Mouse (Mus musculus): ENCODE results near the gene Phf5a. TPM values are rescaled to one million over a fixed set of nuclear protein-coding genes. Genes with fewer than 3 reads are reported as not detected.

Gene Phf5a
- total and polyA plus RNA-seq, 2 experiments from 2014 or later: 41.5 to 107 TPM

- Histone ChIP-seq H3K4me3 (ENCODE audit: low read depth, low read length) (no peak overlapping the region), H3K9me3 (ENCODE audit: low read length) (no peaks in the 10 kb centered on the region), H3K4me2 (ENCODE audit: low read depth) (no peak overlapping the region), H3K27ac (ENCODE audit: low read depth, low read length) (no peak overlapping the region), H3K36me3 (ENCODE audit: insufficient read depth) (peaks cover 46% of the 10 kb centered on the region), H3K9ac (no peak overlapping the region), H3K4me1 (ENCODE audit: insufficient read depth) (peaks cover 9% of the 10 kb centered on the region), H3K27me3 (ENCODE audit: insufficient read depth, low read length) (no peaks in the 10 kb centered on the region)
- WGBS: 91% methylated on average over 7 of the region's 7 CpGs
- no peak for TF ChIP-seq CTCF (IDR thresholded peaks at IDR 0.05; ENCODE audit: low read depth)
- DNase-seq: no peak
- ATAC-seq: no peak
These were observed 7.5 kb downstream of the Phf5a start for GRCm38 (mm10) chr15:81864238-81864637.

- Histone ChIP-seq H3K4me3 (ENCODE audit: low read depth, low read length) (peak overlapping the region; percentile 81), H3K27me3 (ENCODE audit: insufficient read depth, low read length) (no peaks in the 10 kb centered on the region), H3K4me1 (ENCODE audit: insufficient read depth) (peaks cover 14% of the 10 kb centered on the region), H3K9me3 (ENCODE audit: low read length) (no peaks in the 10 kb centered on the region), H3K9ac (peak overlapping the region; percentile 29; the same call in 1 of the 2 replicates), H3K4me2 (ENCODE audit: low read depth) (peak overlapping the region; percentile 85), H3K36me3 (ENCODE audit: insufficient read depth) (peaks cover 13% of the 10 kb centered on the region; the same call in 1 of the 2 replicates), H3K27ac (ENCODE audit: low read depth, low read length) (peak overlapping the region; percentile 72)
- ATAC-seq: no peak
- peak; percentile 40 for DNase-seq
- WGBS: 26% methylated on average over 8 of the region's 8 CpGs
- TF ChIP-seq CTCF (IDR thresholded peaks at IDR 0.05; ENCODE audit: low read depth): no peak
These were observed 11.1 kb downstream of the Phf5a start for GRCm38 (mm10) chr15:81860471-81861135.

GRCm38 (mm10) chr15:81859330-81860255 lies 12.1 kb downstream of the Phf5a start:
- Histone ChIP-seq H3K36me3 (ENCODE audit: insufficient read depth) (peaks cover 7% of the 10 kb centered on the region; the same call in 1 of the 2 replicates), H3K27me3 (ENCODE audit: insufficient read depth, low read length) (no peaks in the 10 kb centered on the region), H3K9me3 (ENCODE audit: low read length) (no peaks in the 10 kb centered on the region), H3K4me3 (ENCODE audit: low read depth, low read length) (peak overlapping the region; percentile 81), H3K4me2 (ENCODE audit: low read depth) (peak overlapping the region; percentile 85), H3K9ac (peak overlapping the region; percentile 67), H3K27ac (ENCODE audit: low read depth, low read length) (peak overlapping the region; percentile 95), H3K4me1 (ENCODE audit: insufficient read depth) (peaks cover 14% of the 10 kb centered on the region)
- TF ChIP-seq CTCF (IDR thresholded peaks at IDR 0.05; ENCODE audit: low read depth): no peak
- WGBS: 2% methylated on average over 39 of the region's 39 CpGs
- peak; percentile 91 for ATAC-seq
- peak; percentile 95 for DNase-seq

- whole genome bisulfite sequencing: 1% methylated on average over 44 of the region's 44 CpGs
- DNase-seq (peak; percentile 83), ATAC-seq (no peak)
- Histone ChIP-seq H3K4me2 (ENCODE audit: low read depth) (peak within 1 kb of the TSS; percentile 85), H3K9me3 (ENCODE audit: low read length) (no peaks in the 10 kb centered on the region), H3K4me3 (ENCODE audit: low read depth, low read length) (peak within 1 kb of the TSS; percentile 81), H3K4me1 (ENCODE audit: insufficient read depth) (peaks cover 14% of the 10 kb centered on the region), H3K27me3 (ENCODE audit: insufficient read depth, low read length) (no peaks in the 10 kb centered on the region), H3K9ac (peak within 1 kb of the TSS; percentile 67), H3K27ac (ENCODE audit: low read depth, low read length) (peak within 1 kb of the TSS; percentile 95), H3K36me3 (ENCODE audit: insufficient read depth) (peaks cover 3% of the 10 kb centered on the region; the same call in 1 of the 2 replicates)
- TF ChIP-seq CTCF (IDR thresholded peaks at IDR 0.05; ENCODE audit: low read depth): peak; percentile 35
These were observed 13.0 kb downstream of the Phf5a start, which contains the start of gene Tob2 for GRCm38 (mm10) chr15:81858517-81859329. Tob2 (minus strand) TSS chr15:81858796.

GRCm38 (mm10) chr15:81858138-81858516 lies 13.6 kb downstream of the Phf5a start:
- 0 out of 2 replicates have a peak, but pooled peaks cover 4% of the 10 kb centered on the region for H3K36me3 ChIP-seq (ENCODE audit: insufficient read depth)
- 0% methylated on average over 23 of the region's 23 CpGs for WGBS
- H3K27ac ChIP-seq (ENCODE audit: low read depth, low read length): peak overlapping the region; percentile 95
- H3K4me1 ChIP-seq (ENCODE audit: insufficient read depth): peaks cover 14% of the 10 kb centered on the region
- peak overlapping the region; percentile 81 for H3K4me3 ChIP-seq (ENCODE audit: low read depth, low read length)
- no peak for TF ChIP-seq CTCF (IDR thresholded peaks at IDR 0.05; ENCODE audit: low read depth)
- peak; percentile 95 for DNase-seq
- peak overlapping the region; percentile 85 for H3K4me2 ChIP-seq (ENCODE audit: low read depth)
- H3K9ac ChIP-seq: peak overlapping the region; percentile 67
- ATAC-seq: no peak
- H3K27me3 ChIP-seq (ENCODE audit: insufficient read depth, low read length): no peaks in the 10 kb centered on the region
- H3K9me3 ChIP-seq (ENCODE audit: low read length): no peaks in the 10 kb centered on the region

GRCm38 (mm10) chr15:81857724-81858116 lies 14.0 kb downstream of the Phf5a start:
- Histone ChIP-seq H3K27ac (ENCODE audit: low read depth, low read length) (peak overlapping the region; percentile 95), H3K4me2 (ENCODE audit: low read depth) (peak overlapping the region; percentile 85), H3K27me3 (ENCODE audit: insufficient read depth, low read length) (no peaks in the 10 kb centered on the region), H3K4me1 (ENCODE audit: insufficient read depth) (peaks cover 14% of the 10 kb centered on the region), H3K9ac (peak overlapping the region; percentile 67), H3K4me3 (ENCODE audit: low read depth, low read length) (peak overlapping the region; percentile 81), H3K36me3 (ENCODE audit: insufficient read depth) (peaks cover 4% of the 10 kb centered on the region; the same call in 1 of the 2 replicates), H3K9me3 (ENCODE audit: low read length) (no peaks in the 10 kb centered on the region)
- no peak for TF ChIP-seq CTCF (IDR thresholded peaks at IDR 0.05; ENCODE audit: low read depth)
- WGBS: under 1% methylated on average over 33 of the region's 33 CpGs
- ATAC-seq (no peak), DNase-seq (no peak)
